Mouse (Mus musculus) fibroblast of lung, adult 2 months (primary cell): ENCODE data around the gene Zfp141.
A peak's percentile ranks its signal among the peaks of the same experiment; 100 is the strongest.

Experiments
- DNase-seq: peaks from one replicate; pipeline ENCODE4 v3.0.0-alpha.2; 2011; ENCODE audit warnings: low read depth

Gene Zfp141

DNA sequence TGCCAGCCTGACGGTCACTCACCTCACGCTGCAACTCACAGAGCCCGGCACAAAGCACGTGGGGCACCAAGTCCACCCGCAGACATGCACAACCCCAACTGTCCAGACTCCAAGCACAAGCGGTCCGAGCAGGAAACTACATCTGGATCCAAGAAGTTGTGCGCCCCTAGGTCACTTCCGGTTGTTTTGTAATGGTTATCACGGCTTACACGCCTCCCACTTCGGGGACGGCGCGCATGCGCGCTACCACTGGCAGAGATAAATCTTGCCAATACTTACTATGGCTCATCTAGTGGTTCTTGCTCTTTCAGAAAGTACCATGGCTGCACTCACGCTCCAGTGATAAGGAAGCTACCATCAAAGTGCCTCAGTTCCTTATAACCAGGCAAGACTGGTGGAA lies at the start of gene Zfp141:
TSS of gene Zfp141 (minus strand) at position 153 of the 400 bp plus-strand sequence.
- peak; percentile 61 for DNase-seq

DNA sequence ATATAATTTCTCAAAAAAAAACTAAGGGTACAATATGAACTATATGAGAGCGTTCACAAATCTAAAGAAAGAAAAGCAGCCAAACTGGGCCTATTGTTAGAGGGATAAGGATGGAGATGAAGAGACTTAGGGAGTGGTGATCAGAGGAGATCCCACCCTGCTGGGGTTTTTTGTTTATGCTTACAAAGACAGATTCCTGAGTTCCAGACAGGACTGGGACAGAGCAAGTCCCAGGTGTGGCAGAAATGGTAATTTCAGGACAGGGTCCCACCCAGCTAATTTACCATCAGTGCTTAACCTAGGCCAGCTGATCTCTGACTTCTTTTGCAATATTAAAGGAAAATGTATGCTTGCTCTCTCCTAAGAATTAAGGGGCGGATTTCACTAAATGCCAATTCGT lies 46.2 kb upstream of the Zfp141 start:
- DNase-seq = no peak

DNA sequence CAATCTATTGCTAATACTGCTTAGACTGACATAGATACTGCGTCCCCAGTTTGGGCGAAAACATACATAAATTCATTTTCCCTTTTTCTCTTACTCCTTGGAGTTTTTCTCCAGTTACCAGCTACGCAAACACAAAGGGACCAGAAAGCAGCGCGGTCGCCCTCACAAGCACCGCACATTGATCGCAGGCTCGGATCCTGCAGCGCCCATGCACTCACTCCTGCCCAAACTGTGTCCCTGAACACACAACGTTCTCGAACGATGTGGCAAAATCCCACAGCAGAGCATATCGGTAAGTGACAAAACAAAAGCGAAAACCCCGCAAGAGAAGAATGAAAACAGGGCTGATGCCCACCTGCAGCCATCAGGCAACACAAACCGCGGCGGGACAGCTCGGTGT lies 354 bp downstream of the Zfp141 start:
- DNase-seq = peak; percentile 4

DNA sequence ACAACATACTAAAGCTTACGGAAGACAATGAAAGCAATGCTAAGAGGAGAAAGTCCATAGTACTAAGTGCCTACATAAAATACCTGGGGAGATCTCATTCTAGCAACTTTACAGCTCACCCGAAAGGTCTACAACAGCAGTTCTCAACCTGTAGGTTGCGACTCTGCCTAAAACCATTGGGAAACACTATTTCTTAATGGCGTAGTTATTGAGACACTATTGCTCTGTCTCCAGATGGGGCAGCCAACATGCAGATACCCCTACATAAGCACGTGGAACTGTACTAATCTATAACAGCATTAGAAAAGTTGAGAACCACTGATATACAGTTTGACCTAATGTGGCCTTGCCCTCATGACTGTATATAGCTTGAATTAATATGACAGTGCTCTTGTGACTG lies 7.3 kb downstream of the Zfp141 start:
- no peak for DNase-seq

DNA sequence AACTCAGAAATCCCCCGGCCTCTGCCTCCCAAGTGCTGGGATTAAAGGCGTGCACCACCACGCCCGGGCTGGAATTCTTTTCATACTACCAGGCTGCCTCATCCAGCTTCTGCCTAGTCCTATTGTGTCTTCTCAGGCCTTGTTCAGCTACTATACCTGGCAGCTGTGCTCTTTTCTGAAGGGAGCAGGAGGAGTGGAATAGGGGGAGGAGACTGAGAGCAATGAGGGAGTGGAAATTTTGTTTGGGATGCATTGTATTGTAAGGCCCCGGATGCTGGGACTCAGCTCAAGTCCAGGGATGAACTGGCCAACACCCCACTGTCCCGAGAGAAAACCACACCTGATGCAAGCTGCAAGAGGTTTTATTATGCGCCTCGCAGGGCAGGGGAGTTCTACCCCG lies 8.2 kb downstream of the Zfp141 start:
- DNase-seq = no peak

DNA sequence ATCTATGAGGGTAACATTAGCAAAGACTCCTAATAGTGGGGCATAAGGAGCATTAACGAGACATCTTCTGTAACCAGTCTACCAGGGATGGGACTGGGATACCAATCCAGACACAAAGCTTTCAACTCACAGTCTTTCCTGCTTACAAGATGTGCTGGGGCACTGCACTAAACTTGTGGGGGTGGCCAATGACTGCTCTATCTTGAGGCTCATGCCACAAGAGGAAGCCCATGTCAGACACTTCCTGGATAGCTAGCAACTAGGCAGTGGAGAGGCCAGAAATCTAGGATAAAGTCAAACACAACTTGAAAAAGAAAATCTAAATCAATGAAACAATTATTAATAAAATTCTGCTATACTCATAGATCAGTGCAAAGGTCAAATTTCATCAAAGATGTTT lies 9.3 kb downstream of the Zfp141 start:
- DNase-seq = no peak

DNA sequence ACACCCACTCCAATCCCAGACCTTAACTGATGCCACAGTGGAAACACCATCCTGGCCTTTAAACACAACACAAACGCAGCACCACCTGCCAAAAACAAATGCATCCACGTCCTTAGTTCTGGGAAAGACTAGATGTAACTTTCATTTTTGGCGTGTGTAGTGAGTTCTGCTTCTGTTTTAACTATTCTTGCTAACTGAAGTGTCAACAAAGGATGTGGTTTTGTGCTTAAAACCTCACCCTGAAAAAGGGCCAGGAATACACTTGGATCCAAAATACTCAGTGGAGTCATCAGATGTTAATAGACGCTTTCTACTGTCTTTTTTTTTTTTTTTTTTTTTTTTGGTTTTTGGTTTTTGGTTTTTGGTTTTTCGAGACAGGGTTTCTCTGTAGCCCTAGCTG lies 14.7 kb downstream of the Zfp141 start:
- DNase-seq = peak; percentile 2

DNA sequence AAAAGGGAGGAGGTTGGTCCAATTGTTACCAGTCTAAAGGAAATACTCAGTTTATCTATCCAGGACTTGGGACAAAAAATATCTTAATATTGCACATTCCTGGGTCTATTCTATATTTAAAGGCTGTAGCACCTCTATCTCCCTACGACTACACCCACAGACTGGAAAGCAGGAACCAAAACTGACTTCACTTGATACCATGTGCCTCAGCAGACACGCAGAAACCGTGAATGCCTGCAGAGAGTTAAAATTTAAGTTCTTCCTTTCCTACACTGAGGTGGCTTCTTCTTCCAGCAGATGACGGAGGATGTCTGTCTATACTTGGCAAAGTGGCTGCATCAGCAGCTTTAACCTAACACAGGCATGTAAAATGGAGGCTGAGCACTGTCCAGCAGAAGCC lies 15.2 kb downstream of the Zfp141 start:
- DNase-seq = no peak

DNA sequence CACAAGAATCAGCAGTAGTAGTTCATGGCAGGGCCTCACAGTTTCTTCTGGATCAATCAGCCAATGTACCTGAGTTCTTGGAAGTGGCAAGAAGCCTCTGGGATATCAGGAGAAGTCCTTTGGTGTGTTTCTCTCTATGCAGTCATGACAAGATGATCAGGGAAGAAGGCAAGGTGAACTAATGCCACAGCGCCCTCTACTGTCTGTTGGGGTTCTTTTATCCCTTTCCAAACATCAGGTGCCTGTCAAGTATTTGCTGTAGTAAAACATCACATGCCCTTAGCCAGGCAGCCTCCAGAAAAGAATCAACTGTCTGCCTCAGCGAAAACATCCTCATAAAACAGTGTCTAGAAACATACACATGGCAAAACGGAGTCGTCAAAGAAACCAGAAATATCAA lies 50.9 kb downstream of the Zfp141 start:
- DNase-seq = no peak

DNA sequence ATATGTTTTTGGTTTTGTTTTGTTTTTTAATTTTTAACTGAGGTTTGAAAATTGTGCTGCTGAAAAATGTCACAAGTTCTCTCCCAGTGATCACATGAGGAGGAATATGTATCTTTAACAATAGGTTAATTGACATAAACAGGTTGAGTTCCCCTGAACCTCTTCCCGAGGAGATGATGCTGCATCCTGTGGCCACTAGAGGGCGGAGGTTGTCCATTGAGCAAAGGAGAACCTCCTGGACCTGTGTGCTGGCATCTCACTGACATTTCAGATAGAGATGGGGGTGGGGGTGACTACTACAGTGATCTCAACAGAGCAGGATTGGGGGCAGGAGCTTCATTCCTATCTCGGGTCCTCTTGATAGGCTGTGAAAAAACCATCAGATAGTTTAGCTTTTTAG lies 54.9 kb downstream of the Zfp141 start:
- DNase-seq = no peak

DNA sequence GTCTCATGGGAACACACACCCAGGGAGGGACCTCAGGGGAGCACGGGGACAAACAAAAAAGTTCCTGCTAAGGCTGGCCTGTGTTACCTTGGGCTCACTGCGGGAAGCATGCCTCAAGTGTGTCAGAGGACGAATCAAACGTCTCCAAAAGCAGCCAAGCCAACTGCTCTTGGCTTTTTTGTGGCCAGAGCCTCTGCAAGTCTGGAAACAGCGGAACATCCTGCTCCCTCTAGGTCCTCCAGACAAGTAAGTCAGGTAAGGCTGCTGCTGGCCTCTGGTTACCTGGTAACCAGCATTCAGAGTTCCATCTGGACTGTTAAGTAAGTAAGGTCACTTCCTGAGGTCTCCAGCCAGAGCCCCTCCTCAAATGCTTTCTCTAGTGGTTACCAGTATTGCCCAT lies 57.7 kb downstream of the Zfp141 start, which contains the start of gene 4933421I07Rik:
TSS of gene 4933421I07Rik (minus strand) at position 271 of the 400 bp plus-strand sequence.
- DNase-seq = no peak

DNA sequence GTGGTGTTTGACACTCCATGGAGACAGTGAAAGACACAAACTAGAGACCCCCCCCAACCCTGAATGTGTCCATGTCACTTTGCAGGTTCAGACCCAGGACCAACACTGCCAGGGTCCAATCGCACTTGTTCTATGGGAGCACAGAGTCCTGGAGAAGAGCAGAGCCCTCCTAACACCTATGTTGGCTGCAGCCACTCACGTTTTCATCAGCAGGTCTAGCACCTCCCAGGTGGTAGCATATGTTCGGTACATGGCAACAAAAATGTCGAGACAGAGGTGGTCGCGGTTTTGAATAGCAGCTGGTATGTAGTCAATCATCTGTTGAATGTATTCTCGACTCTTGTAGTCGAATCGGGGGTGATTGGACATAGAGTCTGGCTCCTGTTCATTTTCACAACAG lies 58.2 kb downstream of the Zfp141 start:
- DNase-seq = no peak
